Mouse (Mus musculus) erythroblast, embryonic 14.5 days (primary cell): ENCODE data around the gene Dpp6.

Source experiments
- GATA1 ChIP-seq: IDR thresholded peaks from 2 replicates; pipeline ENCODE4 v1.6.1; 2012; ENCODE audit warnings: low read length, inconsistent platforms, mixed read lengths
- TAL1 ChIP-seq: IDR thresholded peaks from 3 replicates; pipeline ENCODE4 v1.6.1; 2012; ENCODE audit warnings: low read length, inconsistent platforms, mixed read lengths

GRCm38 (mm10) chr5:27413023-27413422 lies 596.0 kb downstream of the Dpp6 start:
- TF ChIP-seq GATA1 (no peak), TAL1 (no peak)
